Mouse (Mus musculus): ENCODE measurements at regions not wholly inside any gene's neighbourhood (a gene's known extent, or its start where the extent isn't known, plus 50 kb on each side); places are given as distances from the start of the nearest gene placed in this dataset.

GRCm38 (mm10) chr19:28111263-28112180 lies 100.6 kb upstream of the Rfx3 start:
- DNase-seq (ENCODE audit: low read depth) = no peak

- DNase-seq (ENCODE audit: low read depth) = no peak
These were observed 84.7 kb upstream of the Rfx3 start for GRCm38 (mm10) chr19:28095620-28096019.

- no peak for DNase-seq (ENCODE audit: low read depth)
These were observed 81.3 kb upstream of the Rfx3 start for GRCm38 (mm10) chr19:28092252-28092651.

GRCm38 (mm10) chr19:28087607-28088546 lies 76.9 kb upstream of the Rfx3 start:
- no peak for DNase-seq (ENCODE audit: low read depth)

GRCm38 (mm10) chr19:28070386-28070785 lies 59.4 kb upstream of the Rfx3 start:
- DNase-seq (ENCODE audit: low read depth) = no peak

All from 416B (cell line).